Mouse (Mus musculus): ENCODE results near the gene Gm15097. TPM values are rescaled to one million over a fixed set of nuclear protein-coding genes. Genes with fewer than 3 reads are reported as not detected.
"Not testable (repeated sequence)": the region's sequence is repeated elsewhere in the genome, so short reads cannot be mapped to it uniquely, and the experiment has no call there.

The Gm15097 gene
- total RNA-seq (2014; fragmentation: Nextera tagmentation) (not detected in 2 replicates), total RNA-seq (2017) (not detected in 2 replicates), polyA plus RNA-seq (2012) (not detected in 2 replicates)

GRCm38 (mm10) chrX:149784173-149784572 lies at the start of gene Gm15097:
Gene Gm15097, plus strand, starts transcription at chrX:149784473.
- ATAC-seq (ENCODE audit: extremely low read depth, insufficient number of reproducible peaks, low FRiP score, poor library complexity, severe bottlenecking); H3K4me1 ChIP-seq (ENCODE audit: insufficient read depth, low read depth, low read length); H3K36me3 ChIP-seq (replicated peaks); H3K4me3 ChIP-seq (ENCODE audit: low read depth, low read length); DNase-seq (ENCODE audit: low spot score); H3K27me3 ChIP-seq (ENCODE audit: insufficient read depth, low read length); H3K9me3 ChIP-seq (replicated peaks): not testable (repeated sequence)

GRCm38 (mm10) chrX:149762853-149763252 lies 21.4 kb upstream of the Gm15097 start:
- H3K4me3 ChIP-seq (ENCODE audit: low read depth, low read length); DNase-seq (ENCODE audit: low spot score); H3K27me3 ChIP-seq (ENCODE audit: insufficient read depth, low read length); H3K9me3 ChIP-seq (replicated peaks); ATAC-seq (ENCODE audit: extremely low read depth, insufficient number of reproducible peaks, low FRiP score, poor library complexity, severe bottlenecking); H3K4me1 ChIP-seq (ENCODE audit: insufficient read depth, low read depth, low read length); H3K36me3 ChIP-seq (replicated peaks): not testable (repeated sequence)

GRCm38 (mm10) chrX:149811178-149811577 lies 26.9 kb downstream of the Gm15097 start:
- not testable (repeated sequence) for DNase-seq (ENCODE audit: low spot score); ATAC-seq (ENCODE audit: extremely low read depth, insufficient number of reproducible peaks, low FRiP score, poor library complexity, severe bottlenecking); H3K9me3 ChIP-seq (replicated peaks); H3K27me3 ChIP-seq (ENCODE audit: insufficient read depth, low read length); H3K36me3 ChIP-seq (replicated peaks); H3K4me3 ChIP-seq (ENCODE audit: low read depth, low read length); H3K4me1 ChIP-seq (ENCODE audit: insufficient read depth, low read depth, low read length)

Other genes with a start within 250 kb of the Gm15097 start
- not detected in 2 replicates for gene Gm10439, start 189.9 kb upstream of the Gm15097 start, total RNA-seq (2014; fragmentation: Nextera tagmentation)
- gene Gm10439, start 189.9 kb upstream of the Gm15097 start, total RNA-seq (2017) = not detected in 2 replicates
- not detected in 2 replicates for gene Gm10439, start 189.9 kb upstream of the Gm15097 start, polyA plus RNA-seq (2012)
- not detected in 2 replicates for gene Gm15091, start 157.2 kb downstream of the Gm15097 start, total RNA-seq (2014; fragmentation: Nextera tagmentation)
- not detected in 2 replicates for gene Gm15091, start 157.2 kb downstream of the Gm15097 start, total RNA-seq (2017)
- gene Gm15091, start 157.2 kb downstream of the Gm15097 start, polyA plus RNA-seq (2012) = not detected in 2 replicates